17 mouse cellular contexts compared by ENCODE assay signal in genomic region chr7:82294083-82294482, GRCm38 (mm10). TPM values are rescaled to one million over a fixed set of nuclear protein-coding genes. Genes with fewer than 3 reads are reported as not detected.
DNase-seq lines count a peak whose midpoint lies in the region; ATAC-seq and TF ChIP-seq lines count a peak whose summit lies in the region.
"Had no signal": no experiment of that assay in that cellular context is flagged by ENCODE, and none has a peak within 500 bp of the region (broad histone marks: within the 10 kb centered on the region; RNA-seq: fewer than 3 reads in every experiment).

No protein-coding gene starts in this region.

- 0 out of 2 replicates have a peak overlapping the region, but pooled peaks have one; percentile 9 for H3K27ac ChIP-seq in hindbrain, embryonic 16.5 days (ENCODE audit: low read depth, low read length)
- H3K27ac ChIP-seq in hindbrain, embryonic 14.5 days, result no peak overlapping the region
- H3K27ac ChIP-seq in CH12.LX (ENCODE audit: insufficient read depth, low read depth), result no peak overlapping the region
- H3K27ac ChIP-seq in limb, embryonic 12.5 days, result no peak overlapping the region
- no peak overlapping the region for H3K27ac ChIP-seq in liver, embryonic 12.5 days
- H3K27ac ChIP-seq: liver, embryonic 13.5 days had no signal

- H3K27me3 ChIP-seq in hindbrain, embryonic 16.5 days (replicated peaks; ENCODE audit: control insufficient read depth, insufficient read depth, low read length), result no peaks in the 10 kb centered on the region
- no peaks in the 10 kb centered on the region for H3K27me3 ChIP-seq in hindbrain, embryonic 14.5 days (ENCODE audit: control insufficient read depth, insufficient read depth, low read length)
- peaks cover 2% of the 10 kb centered on the region for H3K27me3 ChIP-seq in CH12.LX (replicated peaks)
- no peaks in the 10 kb centered on the region for H3K27me3 ChIP-seq in limb, embryonic 12.5 days
- H3K27me3 ChIP-seq in liver, embryonic 12.5 days (replicated peaks), result no peaks in the 10 kb centered on the region
- H3K27me3 ChIP-seq: liver, embryonic 13.5 days had no signal

- no peaks in the 10 kb centered on the region for H3K79me2 ChIP-seq in CH12.LX (replicated peaks; ENCODE audit: control insufficient read depth, extremely low read depth, insufficient read depth, poor library complexity, severe bottlenecking)

- dilution Hi-C loops in CH12.LX (cut with MboI; ENCODE audit: extremely low pct_ligation_motif_present, extremely low pct_unique_long_range_greater_than_20kb, low sequenced_read_pairs), result no loop called here

- no peak overlapping the region for H3K4me3 ChIP-seq in hindbrain, embryonic 16.5 days (ENCODE audit: low read length)
- H3K4me3 ChIP-seq in hindbrain, embryonic 14.5 days (replicated peaks; ENCODE audit: low read length), result no peak overlapping the region
- H3K4me3 ChIP-seq in CH12.LX (replicated peaks in 1 of 3; ENCODE audit: low read depth in 2 of 3, low read length in 2 of 3, poor library complexity in 1 of 3), result peak overlapping the region in 1 of 3 experiments; percentile 19
- no peak overlapping the region for H3K4me3 ChIP-seq in limb, embryonic 12.5 days (replicated peaks)
- no peak overlapping the region for H3K4me3 ChIP-seq in liver, embryonic 12.5 days
- H3K4me3 ChIP-seq: liver, embryonic 13.5 days had no signal

- no peak for TF ChIP-seq EP300 in CH12.LX (IDR thresholded peaks at IDR 0.05; ENCODE audit: low read length)

- no peak overlapping the region for H3K9ac ChIP-seq in hindbrain, embryonic 16.5 days (ENCODE audit: low read depth, low read length)
- H3K9ac ChIP-seq in hindbrain, embryonic 14.5 days, result no peak overlapping the region
- H3K9ac ChIP-seq in CH12.LX (ENCODE audit: insufficient read depth, low read depth), result no peak overlapping the region
- no peak overlapping the region for H3K9ac ChIP-seq in limb, embryonic 12.5 days (replicated peaks)
- H3K9ac ChIP-seq in liver, embryonic 12.5 days, result no peak overlapping the region
- H3K9ac ChIP-seq: liver, embryonic 13.5 days had no signal

- no peaks in the 10 kb centered on the region for H3K36me3 ChIP-seq in hindbrain, embryonic 16.5 days (ENCODE audit: control insufficient read depth, insufficient read depth, low read length)
- no peaks in the 10 kb centered on the region for H3K36me3 ChIP-seq in hindbrain, embryonic 14.5 days (replicated peaks; ENCODE audit: control insufficient read depth, insufficient read depth)
- H3K36me3 ChIP-seq in CH12.LX (replicated peaks in 1 of 2; ENCODE audit: control insufficient read depth in 1 of 2, insufficient read depth in 1 of 2, low read length in 1 of 2), result no peaks in the 10 kb centered on the region
- H3K36me3 ChIP-seq in limb, embryonic 12.5 days, result no peaks in the 10 kb centered on the region
- no peaks in the 10 kb centered on the region for H3K36me3 ChIP-seq in liver, embryonic 12.5 days
- H3K36me3 ChIP-seq: liver, embryonic 13.5 days had no signal

- peaks cover 7% of the 10 kb centered on the region; the same call in 1 of the 2 replicates for H3K4me1 ChIP-seq in hindbrain, embryonic 16.5 days (ENCODE audit: control insufficient read depth, insufficient read depth, low read depth, low read length)
- 0 out of 2 replicates have a peak, but pooled peaks cover 2% of the 10 kb centered on the region for H3K4me1 ChIP-seq in hindbrain, embryonic 14.5 days (replicated peaks; ENCODE audit: control insufficient read depth, insufficient read depth, low read length)
- peaks cover 0 to 3% of the 10 kb centered on the region in 2 experiments; a peak in 1 of 4 replicates for H3K4me1 ChIP-seq in CH12.LX (ENCODE audit: control insufficient read depth in 1 of 2, insufficient read depth in 2 of 2)
- peaks cover 33% of the 10 kb centered on the region for H3K4me1 ChIP-seq in limb, embryonic 12.5 days (replicated peaks)
- H3K4me1 ChIP-seq in liver, embryonic 12.5 days, result no peaks in the 10 kb centered on the region
- H3K4me1 ChIP-seq: liver, embryonic 13.5 days had no signal

- TF ChIP-seq POLR2A in CH12.LX (IDR thresholded peaks at IDR 0.05; ENCODE audit: low read depth, low read length), result no peak

- TF ChIP-seq RAD21 in CH12.LX (IDR thresholded peaks at IDR 0.05; ENCODE audit: low read depth, low read length), result no peak

- peak; percentile 76 to 83 for DNase-seq in cerebellum, postnatal 10 days
- DNase-seq in cerebellum, adult 11 months, result no peak
- DNase-seq in hindbrain, embryonic 14.5 days (ENCODE audit: low spot score), result no peak
- DNase-seq in CH12.LX (ENCODE audit: extremely low read depth), result no peak
- DNase-seq in kidney, adult 9 months, result no peak
- DNase-seq: kidney, adult 18-20 months; kidney, postnatal 25 days; layer of hippocampus, adult 9-11 months; liver, embryonic 13.5 days; right cerebral cortex, postnatal 25 days; thymus, postnatal 4 days had no signal

- 0 out of 2 replicates have a peak overlapping the region, but pooled peaks have one; percentile 4 for H3K4me2 ChIP-seq in hindbrain, embryonic 16.5 days (ENCODE audit: low read length)
- H3K4me2 ChIP-seq in hindbrain, embryonic 14.5 days (replicated peaks), result no peak overlapping the region
- H3K4me2 ChIP-seq in CH12.LX (ENCODE audit: insufficient read depth, low read depth, poor library complexity, severe bottlenecking), result peak overlapping the region; percentile 42
- 0 out of 2 replicates have a peak overlapping the region, but pooled peaks have one; percentile 8 for H3K4me2 ChIP-seq in limb, embryonic 12.5 days
- no peak overlapping the region for H3K4me2 ChIP-seq in liver, embryonic 12.5 days
- H3K4me2 ChIP-seq: heart, embryonic 11.5 days; liver, embryonic 13.5 days had no signal

- TF ChIP-seq CTCF in CH12.LX (conservative IDR thresholded peaks at IDR 0.05 in 1 of 2, IDR thresholded peaks at IDR 0.05 in 1 of 2; ENCODE audit: low read depth in 2 of 2, low read length in 2 of 2), result no peak

- no peaks in the 10 kb centered on the region for H3K9me3 ChIP-seq in hindbrain, embryonic 16.5 days (ENCODE audit: control insufficient read depth, low read length)
- H3K9me3 ChIP-seq in hindbrain, embryonic 14.5 days (ENCODE audit: control insufficient read depth, low read length), result no peaks in the 10 kb centered on the region
- H3K9me3 ChIP-seq in CH12.LX (replicated peaks; ENCODE audit: low read length), result peaks cover 2% of the 10 kb centered on the region
- H3K9me3 ChIP-seq in limb, embryonic 12.5 days, result no peaks in the 10 kb centered on the region
- H3K9me3 ChIP-seq in liver, embryonic 12.5 days (replicated peaks), result no peaks in the 10 kb centered on the region
- H3K9me3 ChIP-seq: liver, embryonic 13.5 days had no signal

- WGBS in hindbrain, embryonic 16.5 days, result 56% methylated on average over 10 of the region's 10 CpGs
- 73% methylated on average over 10 of the region's 10 CpGs for WGBS in hindbrain, embryonic 14.5 days
- WGBS in limb, embryonic 12.5 days, result 61% methylated on average over 10 of the region's 10 CpGs
- 69% methylated on average over 10 of the region's 10 CpGs for WGBS in liver, embryonic 12.5 days (ENCODE audit: insufficient replicate concordance)

- 0 out of 2 replicates have a peak, but pooled peaks have one; percentile 37 for ATAC-seq in hindbrain, embryonic 16.5 days
- no peak for ATAC-seq in hindbrain, embryonic 14.5 days (ENCODE audit: low FRiP score)
- ATAC-seq in limb, embryonic 12.5 days (ENCODE audit: insufficient number of reproducible peaks, insufficient read depth, low FRiP score, low TSS enrichment, low read depth), result no peak
- no peak for ATAC-seq in liver, embryonic 12.5 days
- ATAC-seq: lung, postnatal 0 days had no signal

- in situ Hi-C loops in CH12.LX (cut with MboI; ENCODE audit: low pct_ligation_motif_present, low pct_unique_long_range_greater_than_20kb, low sequenced_read_pairs), result no loop called here

TF ChIP-seq in CH12.LX, 34 proteins besides CTCF, POLR2A, EP300 and RAD21:
- TF ChIP-seq ZC3H11A (IDR thresholded peaks at IDR 0.05; ENCODE audit: low read depth, low read length) (no peak), TCF12 (IDR thresholded peaks at IDR 0.05; ENCODE audit: low read depth, low read length) (no peak), JUND (conservative IDR thresholded peaks at IDR 0.05; ENCODE audit: low read depth, low read length) (no peak), ZKSCAN1 (IDR thresholded peaks at IDR 0.05; ENCODE audit: borderline replicate concordance, low read depth, low read length) (no peak), GABPA (IDR thresholded peaks at IDR 0.05; ENCODE audit: insufficient replicate concordance, low read depth, low read length) (no peak), NRF1 (IDR thresholded peaks at IDR 0.05; ENCODE audit: low read depth, low read length) (no peak), IRF4 (IDR thresholded peaks at IDR 0.05; ENCODE audit: low read depth, low read length) (no peak), PAX5 (IDR thresholded peaks at IDR 0.05; ENCODE audit: low read length) (no peak), SMC3 (IDR thresholded peaks at IDR 0.05; ENCODE audit: low read depth, low read length) (no peak), UBTF (IDR thresholded peaks at IDR 0.05; ENCODE audit: low read depth, low read length) (no peak), MYC (IDR thresholded peaks at IDR 0.05; ENCODE audit: low read depth, low read length) (no peak), ZNF384 (IDR thresholded peaks at IDR 0.05; ENCODE audit: low read depth, low read length) (no peak), MAX (IDR thresholded peaks at IDR 0.05; ENCODE audit: low read length) (no peak), HCFC1 (IDR thresholded peaks at IDR 0.05; ENCODE audit: low read depth, low read length) (no peak)
TF ChIP-seq in CH12.LX: peak in this region for 0.

RNA-seq across cellular contexts. Expression of gene Adamtsl3, which starts 41.4 kb away (rescaled TPM):
- polyA plus RNA-seq in hindbrain, embryonic 16.5 days (2015; fragmentation: Nextera tagmentation; extraction: Ambion mirVana), result 0.93 and 1.1 TPM in 2 replicates
- 1.0 and 1.2 TPM in 2 replicates for polyA plus RNA-seq in hindbrain, embryonic 14.5 days (2014; fragmentation: Nextera tagmentation; extraction: Ambion mirVana)
- total RNA-seq in CH12.LX (2012; rRNA removed), result not detected in 2 replicates
- total RNA-seq in CH12.LX (2014; rRNA removed), result not detected in 2 replicates
- polyA plus RNA-seq in CH12.LX (2012; ENCODE audit: insufficient read length, low read depth), result not detected in 2 replicates
- 3.9 and 5.5 TPM in 2 replicates for polyA plus RNA-seq in limb, embryonic 12.5 days (2016; fragmentation: Nextera tagmentation; extraction: Ambion mirVana)
- 0.25 and 0.62 TPM in 2 replicates for polyA plus RNA-seq in liver, embryonic 12.5 days (2016; fragmentation: Nextera tagmentation; extraction: Ambion mirVana)
- total RNA-seq: megakaryocyte-erythroid progenitor cell, adult 5-6 weeks had no signal

Comparison
In these comparisons a context has a peak if more than half of its experiments do, and no peak if none do; other contexts are left out.
1. DNase-seq: peak in cerebellum, postnatal 10 days (2 of 2); none in cerebellum, adult 11 months (single experiment), hindbrain, embryonic 14.5 days (single experiment), CH12.LX (single experiment) and kidney, adult 9 months (single experiment).
2. H3K4me2 ChIP-seq: peak in hindbrain, embryonic 16.5 days (single experiment), CH12.LX (single experiment) and limb, embryonic 12.5 days (single experiment); none in hindbrain, embryonic 14.5 days (single experiment) and liver, embryonic 12.5 days (single experiment).